Mouse (Mus musculus): ENCODE measurements at regions not wholly inside any gene's neighbourhood (a gene's known extent, or its start where the extent isn't known, plus 50 kb on each side); places are given as distances from the start of the nearest gene placed in this dataset.

- TF ChIP-seq CTCF (conservative IDR thresholded peaks at IDR 0.05; ENCODE audit: low read length) (no peak), NANOG (IDR thresholded peaks at IDR 0.05; ENCODE audit: borderline replicate concordance, low read length) (no peak)
Observed at GRCm38 (mm10) chr7:94002780-94003179, 923.1 kb downstream of the Fam181b start.
